Mouse (Mus musculus) heart, postnatal 14 days (tissue): ENCODE results near the gene Cacng6. TPM values are rescaled to one million over a fixed set of nuclear protein-coding genes. Genes with fewer than 3 reads are reported as not detected.
"Not testable (repeated sequence)": the region's sequence is repeated elsewhere in the genome, so short reads cannot be mapped to it uniquely, and the experiment has no call there.

ENCODE experiments used
- DNase-seq, 2 experiments: peaks; one replicate each; pipeline ENCODE4 v3.0.0; 2021 to 2022
- intact Hi-C: fragments of 180-260 bp; cut with DNase I; formaldehyde crosslinking; loops from one replicate; pipeline ENCODE4 v1.15.1; 2025
- long read RNA-seq, 2 experiments: library from polyadenylated mRNA; stranded (forward); transcript quantifications; one replicate each; pipeline ENCODE4 v2.0.0; 2021
- total RNA-seq, 2 experiments: library from RNA; stranded (reverse); gene quantifications; 2 replicates each; pipeline ENCODE4 v1.2.3; 2021

Gene Cacng6
- total RNA-seq: under 1 TPM; 0.72 to 0.95 TPM
- long read RNA-seq, experiment 1, partial matches to known transcripts: 0 of 2 reads
- long read RNA-seq, experiment 1, other reads (novel, unspliced or antisense): 0 of 2 reads
- long read RNA-seq, experiment 2, partial matches to known transcripts: 0 of 3 reads
- long read RNA-seq, experiment 2, other reads (novel, unspliced or antisense): 0 of 3 reads

DNA sequence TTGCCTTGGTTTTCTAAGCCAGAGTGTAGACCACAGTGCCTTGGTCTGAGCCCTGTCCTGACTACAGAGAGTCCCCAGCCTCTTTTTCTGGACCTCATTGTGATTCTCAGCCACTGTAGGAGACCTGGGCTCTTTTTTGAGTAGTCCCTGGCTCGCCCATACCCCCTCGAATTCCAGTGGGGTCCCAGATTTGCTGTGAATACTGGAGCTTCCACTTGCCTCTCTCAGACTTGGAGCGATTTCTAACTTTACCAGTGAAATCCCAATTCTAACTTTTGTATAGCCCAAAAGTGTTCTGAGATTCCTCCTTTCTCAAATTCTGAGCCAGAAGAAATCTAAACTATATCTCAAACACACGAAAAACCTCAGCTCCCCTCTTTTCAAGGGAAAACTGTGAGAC, at the start of gene Cacng6:
TSS of gene Cacng6 (plus strand) at position 301 of the 400 bp plus-strand sequence.
- DNase-seq: no peak
- intact Hi-C loops: no loop called here

DNA sequence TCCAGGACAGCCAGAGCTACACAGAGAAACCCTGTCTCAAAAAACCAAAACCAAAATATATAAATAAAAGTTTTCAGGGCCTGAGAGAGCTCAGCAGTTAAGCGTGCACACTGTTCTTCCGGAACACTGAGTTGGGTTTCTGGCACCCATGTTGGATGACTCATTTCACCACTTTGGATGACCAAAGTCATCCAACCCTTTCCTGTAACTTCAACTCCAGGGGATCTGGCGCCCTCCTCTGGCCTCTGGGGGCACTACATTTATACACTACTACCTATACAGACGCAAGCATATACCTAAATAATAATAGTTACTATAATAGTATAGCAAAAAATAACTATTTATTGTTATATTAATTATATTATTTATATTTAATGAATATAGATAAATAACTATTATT, 47.2 kb upstream of the Cacng6 start:
- intact Hi-C loops: loop anchor here (2.0 kb wide), 2 partner anchors 46 to 154 kb away; no protein-coding TSS in a partner anchor
- DNase-seq: peak; percentile 63 to 73

- intact Hi-C loops: no loop called here
- no peak for DNase-seq
Observed at GRCm38 (mm10) chr7:3382123-3382522, 41.9 kb upstream of the Cacng6 start.

GRCm38 (mm10) chr7:3384807-3385319, 39.1 kb upstream of the Cacng6 start:
- intact Hi-C loops: no loop called here
- DNase-seq: no peak

DNA sequence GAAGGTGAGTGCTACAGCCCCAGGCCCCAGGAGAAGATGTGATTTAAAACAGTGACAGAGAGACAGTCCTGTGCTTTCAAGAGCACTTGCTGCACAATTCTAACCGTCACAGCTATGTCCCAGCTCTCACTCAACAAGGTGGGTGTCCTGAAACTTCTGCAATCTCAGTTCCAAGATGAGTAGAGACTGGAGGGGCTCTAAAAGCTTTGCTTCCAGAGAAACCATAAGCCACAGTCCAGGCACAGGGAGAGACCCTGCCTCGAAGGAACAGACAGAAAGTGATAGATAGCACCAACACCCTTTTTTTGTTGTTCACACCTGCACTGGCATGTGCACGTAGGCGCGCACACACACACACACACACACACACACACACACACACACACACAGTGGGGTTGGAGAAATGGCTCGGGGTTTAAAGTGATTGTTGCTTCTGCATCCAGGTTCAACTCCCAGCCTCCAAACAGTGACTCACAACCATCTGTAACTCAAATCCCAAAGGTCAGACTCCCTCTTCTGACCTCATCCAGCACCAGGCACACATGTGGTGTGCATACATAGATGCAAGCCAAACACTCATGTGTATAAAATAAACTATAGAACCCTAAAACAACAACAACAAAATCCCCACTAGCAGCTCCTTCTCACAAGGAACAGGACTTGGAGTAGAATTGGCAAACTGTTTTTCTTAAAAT, 37.8 kb upstream of the Cacng6 start:
- DNase-seq: no peak
- intact Hi-C loops: no loop called here

DNA sequence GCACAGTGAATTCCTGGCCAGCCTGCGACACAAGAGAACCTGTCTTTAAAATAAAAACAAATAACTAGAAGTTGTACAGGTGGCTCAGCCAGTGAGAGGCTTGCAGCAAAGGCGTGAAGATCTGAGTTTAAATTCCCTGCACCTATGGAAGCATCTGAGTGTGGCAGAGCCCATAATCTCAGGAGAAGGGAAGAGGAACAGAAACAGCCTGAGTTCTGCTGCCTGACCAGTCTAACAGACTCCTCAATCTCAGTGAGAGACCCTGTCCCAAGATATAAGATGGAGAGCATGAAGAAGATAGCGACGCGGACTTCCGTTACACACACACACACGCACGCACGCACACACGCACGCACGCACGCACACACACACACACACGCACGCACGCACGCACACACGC, 36.2 kb upstream of the Cacng6 start:
- no peak for DNase-seq
- intact Hi-C loops: no loop called here

DNA sequence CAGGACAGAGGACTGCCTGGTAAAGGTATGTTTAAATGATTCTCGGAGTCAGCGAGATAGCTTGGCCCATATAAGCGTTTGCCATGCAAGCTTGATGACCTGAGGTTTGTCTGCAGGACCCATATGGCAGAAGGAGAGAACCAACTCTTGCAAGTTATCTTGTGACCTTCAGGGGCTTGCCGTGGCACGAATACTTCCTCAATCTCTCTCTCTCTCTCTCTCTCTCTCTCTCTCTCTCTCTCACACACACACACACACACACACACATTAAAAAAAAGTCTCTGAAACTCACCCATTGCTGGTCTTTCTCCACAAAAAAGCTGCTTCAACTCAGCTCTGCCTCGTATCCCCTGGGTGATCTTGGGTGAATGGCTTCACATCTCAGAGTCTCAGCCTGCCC, 35.1 kb upstream of the Cacng6 start:
- intact Hi-C loops: no loop called here
- no peak for DNase-seq

DNA sequence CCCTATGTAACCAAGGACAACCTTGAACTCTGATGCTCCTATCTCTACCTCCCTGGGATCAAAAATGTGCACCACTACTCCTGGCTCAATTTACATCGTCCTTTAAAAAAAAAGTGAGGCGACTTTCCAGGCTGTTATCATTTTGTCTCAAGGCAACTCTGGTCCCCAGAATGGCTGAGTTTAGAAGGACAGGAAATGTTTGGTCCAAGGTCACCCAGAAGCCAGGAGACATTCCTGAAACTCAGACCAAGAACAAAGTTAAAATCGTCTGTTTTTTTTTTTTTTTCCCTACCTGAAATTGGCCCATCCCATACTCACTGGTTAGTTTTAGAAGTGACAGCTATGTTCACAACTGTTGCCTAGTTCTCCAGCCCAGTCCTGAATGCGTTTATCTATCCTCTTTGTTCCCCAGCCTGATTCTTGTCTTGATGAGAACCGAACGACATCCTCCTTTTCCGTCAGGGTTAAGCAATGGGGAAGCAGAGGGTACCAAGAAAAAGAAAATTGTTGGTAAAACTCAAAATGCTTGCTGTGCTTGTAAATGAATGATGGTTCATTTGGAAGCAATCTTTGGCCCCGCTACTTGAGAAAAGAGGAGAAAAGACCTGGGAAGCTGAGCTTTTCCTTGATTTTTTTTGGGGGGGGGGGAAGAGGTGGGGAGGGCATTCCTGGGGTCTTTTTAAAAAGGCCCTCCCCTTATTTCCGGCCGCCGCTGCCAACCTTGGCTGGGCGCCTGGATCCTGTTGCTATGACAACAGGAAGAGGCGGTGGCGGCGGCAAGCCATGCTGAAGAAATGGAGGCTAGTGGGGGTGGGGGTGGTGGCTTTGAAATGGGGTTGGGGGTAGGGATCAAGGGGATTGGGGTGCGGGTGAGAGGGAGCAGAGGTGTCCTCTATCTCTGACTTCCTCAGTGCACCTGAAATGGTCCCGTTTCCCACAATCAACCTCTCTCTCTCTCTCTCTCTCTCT, 34.3 kb upstream of the Cacng6 start:
- peak; percentile 42 to 65 for DNase-seq
- intact Hi-C loops: no loop called here

GRCm38 (mm10) chr7:3390413-3391080, 33.4 kb upstream of the Cacng6 start, which contains the start of gene Cacng8:
Cacng8 (plus strand) TSS chr7:3390683.
- no peak for DNase-seq
- intact Hi-C loops: no loop called here

GRCm38 (mm10) chr7:3391081-3391451, 32.9 kb upstream of the Cacng6 start:
- intact Hi-C loops: no loop called here
- DNase-seq: no peak

DNA sequence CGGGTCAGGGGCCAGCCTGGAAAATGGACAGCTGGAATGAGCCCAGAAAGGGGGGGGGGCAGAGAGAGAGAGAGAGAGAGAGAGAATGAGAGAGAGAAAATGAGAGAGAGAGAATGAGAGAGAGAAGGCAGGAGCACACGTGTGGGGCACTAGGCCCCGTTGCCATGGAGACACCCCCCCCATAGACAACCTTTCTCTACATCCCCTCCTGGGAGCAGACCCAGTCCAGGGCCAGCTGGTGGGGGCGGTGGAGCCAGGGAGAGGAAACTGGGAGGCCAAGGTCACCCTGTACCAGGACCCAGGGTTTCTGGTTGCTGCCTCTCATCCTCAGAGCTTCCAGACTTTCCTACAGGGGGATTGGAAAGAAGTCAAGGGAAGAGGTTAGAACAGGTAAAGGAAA, 32.2 kb upstream of the Cacng6 start:
- no peak for DNase-seq
- intact Hi-C loops: no loop called here

DNA sequence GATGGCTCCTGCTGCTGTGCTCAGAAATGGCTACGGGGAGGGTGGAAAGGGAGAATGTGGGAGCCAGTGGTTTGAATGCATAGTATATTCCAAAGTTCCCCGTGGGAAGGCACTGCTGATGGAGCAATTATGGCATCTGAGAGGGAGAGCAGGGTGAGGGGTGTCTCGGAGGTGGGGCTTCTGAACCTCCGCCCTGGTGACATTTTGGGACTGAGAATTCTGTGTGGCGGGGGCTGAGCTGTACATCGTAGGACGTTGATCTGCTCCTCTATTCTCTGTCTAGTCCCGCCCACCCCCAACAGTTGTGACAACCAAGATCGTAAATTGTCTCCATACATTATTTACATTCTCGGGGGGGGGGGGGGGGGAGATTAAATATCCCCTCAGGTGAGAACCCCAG, 26.6 kb upstream of the Cacng6 start:
- DNase-seq: no peak
- intact Hi-C loops: no loop called here

GRCm38 (mm10) chr7:3397797-3398196, 26.2 kb upstream of the Cacng6 start:
- DNase-seq: no peak
- intact Hi-C loops: no loop called here

- DNase-seq, intact Hi-C loops: not testable (repeated sequence)
Observed at GRCm38 (mm10) chr7:3398363-3398762, 25.6 kb upstream of the Cacng6 start.

GRCm38 (mm10) chr7:3399937-3400336, 24.1 kb upstream of the Cacng6 start:
- intact Hi-C loops: no loop called here
- DNase-seq: no peak

- no peak for DNase-seq
- intact Hi-C loops: no loop called here
Observed at GRCm38 (mm10) chr7:3409729-3410520, 14.1 kb upstream of the Cacng6 start.

GRCm38 (mm10) chr7:3411160-3411941, 12.6 kb upstream of the Cacng6 start:
- DNase-seq: no peak

DNA sequence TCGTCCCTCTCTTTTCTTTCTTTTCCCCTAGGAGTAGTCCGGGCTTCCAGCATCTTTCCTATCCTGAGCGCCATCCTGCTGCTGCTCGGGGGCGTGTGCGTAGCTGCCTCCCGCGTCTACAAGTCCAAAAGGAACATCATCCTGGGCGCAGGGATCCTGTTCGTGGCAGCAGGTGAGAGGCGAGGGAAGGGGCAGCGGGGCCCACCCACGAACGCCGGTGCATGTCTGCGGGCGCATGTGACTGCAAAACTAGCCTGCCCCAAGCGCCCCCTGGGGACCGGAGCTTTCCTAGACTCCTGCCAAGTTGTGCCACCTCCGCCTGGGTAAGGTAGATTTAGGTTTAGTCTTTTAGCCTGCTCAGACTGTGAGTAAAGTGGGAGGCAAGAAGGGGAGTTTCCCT, 12.0 kb upstream of the Cacng6 start:
- DNase-seq: peak in 1 of 2 experiments; percentile 15
- intact Hi-C loops: no loop called here

More at GRCm38 (mm10) chr7:3411160-3411941, 12.6 kb upstream of the Cacng6 start:
- intact Hi-C loops: no loop called here

- DNase-seq: peak; percentile 28 to 42
- intact Hi-C loops: no loop called here
Observed at GRCm38 (mm10) chr7:3414888-3415287, 9.1 kb upstream of the Cacng6 start.
